Mouse (Mus musculus): ENCODE results near the gene Ifna16.

GRCm38 (mm10) chr4:88640704-88641076, 36.0 kb downstream of the Ifna16 start:
- TF ChIP-seq GATA1 (IDR thresholded peaks at IDR 0.05; ENCODE audit: low read length) (no peak), TAL1 (IDR thresholded peaks at IDR 0.05; ENCODE audit: low read length) (no peak)

Data from erythroblast, embryonic 14.5 days (primary cell).